Mouse (Mus musculus) thymus, adult 2 months (tissue): ENCODE data around the gene Creld2. TPM values are rescaled to one million over a fixed set of nuclear protein-coding genes. Genes with fewer than 3 reads are reported as not detected.

Experiments
- DNase-seq: peaks from one replicate; pipeline ENCODE4 v3.0.0; 2021
- H3K27ac ChIP-seq: fragments of 200-500 bp; 2 replicates; pipeline ENCODE4 v1.5.1; 2012; ENCODE audit warnings: low read length, control low read depth; ENCODE audit not compliant: control insufficient read depth, insufficient read depth
- H3K27me3 ChIP-seq: fragments of 200-500 bp; 2 replicates; pipeline ENCODE4 v1.6.1; 2012; ENCODE audit warnings: mild to moderate bottlenecking, low read length, moderate library complexity, mixed read lengths; ENCODE audit not compliant: control insufficient read depth, insufficient read depth
- H3K36me3 ChIP-seq: fragments of 200-500 bp; 2 replicates; pipeline ENCODE4 v1.6.1; 2012; ENCODE audit warnings: mild to moderate bottlenecking, low read length, moderate library complexity; ENCODE audit not compliant: control insufficient read depth, insufficient read depth
- H3K4me1 ChIP-seq: fragments of 200-500 bp; replicated peaks from 2 replicates; pipeline ENCODE4 v1.6.1; 2012; ENCODE audit warnings: low read length; ENCODE audit not compliant: control insufficient read depth, insufficient read depth
- H3K4me3 ChIP-seq: fragments of 200-500 bp; 2 replicates; pipeline ENCODE4 v1.5.1; 2012; ENCODE audit warnings: mild to moderate bottlenecking, low read length, control low read depth, moderate library complexity; ENCODE audit not compliant: control insufficient read depth, insufficient read depth
- CTCF ChIP-seq: fragments of 200-500 bp; IDR thresholded peaks from 2 replicates; pipeline ENCODE4 v1.5.1; 2012; ENCODE audit warnings: mild to moderate bottlenecking, control low read depth, low read length, moderate library complexity, borderline replicate concordance; ENCODE audit not compliant: control insufficient read depth, poor library complexity, insufficient read depth; ENCODE audit errors: extremely low read depth
- POLR2A ChIP-seq: fragments of 200-500 bp; IDR thresholded peaks from 2 replicates; pipeline ENCODE4 v1.6.1; 2012; ENCODE audit warnings: mild to moderate bottlenecking, low read length, control low read depth, moderate library complexity; ENCODE audit not compliant: control insufficient read depth, poor library complexity, insufficient read depth; ENCODE audit errors: extremely low read depth
- WGBS: fragments of 180-500 bp; shearing (Covaris S2); methylation state at CpG from one replicate; pipeline ENCODE4 v1.1.7; 2018; 5-methylcytosine and 5-hydroxymethylcytosine counted together
- polyA plus RNA-seq: library from polyadenylated mRNA; depleted of rRNA; stranded (reverse); fragments of >200 nt; gene quantifications from 2 replicates; pipeline ENCODE4 v1.2.3, GENCODE M21; 2012

Creld2 gene
- polyA plus RNA-seq, 1 experiment, result 45.1 TPM

DNA sequence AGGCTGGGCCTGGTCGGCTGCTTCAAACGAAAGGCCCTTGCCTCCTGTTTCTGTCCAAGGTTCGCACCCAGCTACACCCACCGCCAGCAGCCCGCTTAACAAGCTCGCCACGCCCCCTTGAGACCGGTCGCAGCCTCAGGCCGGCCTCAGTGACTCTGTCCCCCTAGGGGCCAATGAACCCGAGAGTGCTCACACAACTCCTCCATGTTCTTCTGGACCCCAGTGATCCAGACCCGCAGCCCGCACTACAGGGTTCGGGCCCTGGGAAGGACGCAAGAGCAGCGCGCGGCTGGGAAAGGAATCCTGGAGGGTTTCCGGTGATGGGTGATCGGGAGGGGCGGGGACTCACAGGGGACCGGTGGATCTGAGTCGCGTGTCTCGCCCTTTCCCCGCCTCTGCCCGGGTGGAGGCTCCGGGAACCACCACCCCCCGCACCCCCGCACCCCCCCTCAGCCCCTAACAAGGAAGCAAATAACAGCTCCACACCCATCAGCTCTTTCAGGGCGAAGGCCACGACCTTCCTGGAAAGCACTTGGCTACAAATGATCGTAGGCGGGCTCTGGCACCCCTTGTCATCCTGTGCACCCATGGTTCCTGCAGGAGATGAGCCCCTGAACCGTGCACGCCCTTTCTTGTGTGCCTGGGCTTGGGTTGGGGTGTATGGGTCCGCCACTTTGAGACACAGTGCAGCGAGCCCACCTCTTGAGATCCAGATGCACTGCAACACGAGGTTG lies 17.9 kb downstream of the Creld2 start:
- TF ChIP-seq POLR2A (no peak), CTCF (no peak)
- Histone ChIP-seq H3K4me1 (peaks cover 10% of the 10 kb centered on the region), H3K4me3 (peak overlapping the region; percentile 61), H3K36me3 (no peaks in the 10 kb centered on the region), H3K27ac (no peak overlapping the region), H3K27me3 (no peaks in the 10 kb centered on the region)
- WGBS, result 1% methylated on average over 39 of the region's 39 CpGs
- peak; percentile 38 for DNase-seq

DNA sequence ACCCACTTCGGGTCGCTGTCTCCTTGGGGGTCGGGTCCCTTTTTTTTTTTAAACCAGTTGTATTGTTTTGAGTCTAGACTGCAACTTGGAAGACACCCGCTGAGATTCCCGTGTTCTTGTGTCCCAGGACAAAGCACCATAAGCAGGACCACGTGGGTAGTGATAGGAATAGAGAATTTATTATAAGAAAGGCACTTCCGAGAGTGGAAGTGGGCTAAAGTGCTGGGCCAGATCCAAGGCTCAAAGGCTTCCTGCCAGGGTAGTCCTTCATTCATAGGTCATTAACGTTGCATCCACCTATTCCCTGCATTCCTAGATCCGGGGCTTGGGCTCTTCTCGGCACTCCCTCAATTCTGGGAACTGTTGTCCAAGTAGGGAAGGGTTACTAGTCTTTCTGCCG lies 18.5 kb downstream of the Creld2 start:
- TF ChIP-seq POLR2A, result no peak
- no peak for TF ChIP-seq CTCF
- no peak for DNase-seq
- 7% methylated on average over 11 of the region's 11 CpGs for WGBS
- H3K27me3 ChIP-seq, result no peaks in the 10 kb centered on the region
- no peaks in the 10 kb centered on the region for H3K36me3 ChIP-seq
- no peak overlapping the region for H3K4me3 ChIP-seq
- H3K4me1 ChIP-seq, result peaks cover 10% of the 10 kb centered on the region
- no peak overlapping the region for H3K27ac ChIP-seq

DNA sequence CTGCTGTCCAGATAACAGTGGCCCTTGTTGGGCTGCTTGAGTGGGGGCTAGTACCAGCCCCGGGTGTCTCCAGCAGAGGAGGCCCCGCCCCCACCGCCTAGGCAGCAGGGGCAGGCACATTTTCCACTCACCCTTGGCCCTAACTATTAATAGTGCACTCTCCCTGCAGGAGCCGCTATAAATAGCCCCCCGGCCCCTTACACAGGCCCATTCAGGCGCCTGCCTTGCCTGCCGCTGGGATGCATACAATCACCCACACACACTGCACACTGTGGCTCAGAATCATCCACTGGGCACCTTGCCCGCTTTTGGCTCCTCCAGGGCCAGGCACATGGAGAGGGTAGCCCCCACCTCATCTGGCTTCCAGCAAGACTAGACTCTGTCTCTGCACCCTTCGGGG lies 19.8 kb downstream of the Creld2 start:
- DNase-seq, result no peak
- H3K36me3 ChIP-seq, result no peaks in the 10 kb centered on the region
- 84% methylated on average over 9 of the region's 9 CpGs for WGBS
- TF ChIP-seq CTCF (no peak), POLR2A (no peak)
- no peak overlapping the region for H3K4me3 ChIP-seq
- no peaks in the 10 kb centered on the region for H3K27me3 ChIP-seq
- H3K4me1 ChIP-seq, result peaks cover 17% of the 10 kb centered on the region
- no peak overlapping the region for H3K27ac ChIP-seq

DNA sequence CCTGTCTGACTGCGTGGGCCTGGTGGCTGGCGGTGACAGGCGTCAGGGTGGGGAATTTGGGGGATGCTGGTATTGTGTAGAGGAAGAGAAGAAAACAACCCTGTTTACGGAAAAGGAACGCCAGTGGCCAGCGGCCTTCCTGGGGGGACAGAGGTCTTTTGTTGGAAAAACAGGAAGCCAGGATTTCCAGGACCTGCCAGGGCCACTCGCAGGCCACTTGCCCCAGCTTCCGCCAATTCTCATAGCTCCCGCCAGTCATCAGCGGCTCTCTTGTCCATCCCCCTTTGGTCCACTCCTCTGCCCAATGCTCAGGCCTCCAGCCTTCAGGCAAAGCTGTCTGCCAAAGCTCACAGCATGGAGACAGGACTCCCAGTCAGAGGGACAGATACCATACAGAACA lies 20.7 kb downstream of the Creld2 start:
- Histone ChIP-seq H3K4me1 (peaks cover 20% of the 10 kb centered on the region), H3K36me3 (no peaks in the 10 kb centered on the region), H3K27ac (no peak overlapping the region), H3K27me3 (no peaks in the 10 kb centered on the region), H3K4me3 (no peak overlapping the region)
- DNase-seq, result no peak
- 97% methylated on average over 10 of the region's 10 CpGs for WGBS
- TF ChIP-seq POLR2A, result no peak
- TF ChIP-seq CTCF, result no peak

DNA sequence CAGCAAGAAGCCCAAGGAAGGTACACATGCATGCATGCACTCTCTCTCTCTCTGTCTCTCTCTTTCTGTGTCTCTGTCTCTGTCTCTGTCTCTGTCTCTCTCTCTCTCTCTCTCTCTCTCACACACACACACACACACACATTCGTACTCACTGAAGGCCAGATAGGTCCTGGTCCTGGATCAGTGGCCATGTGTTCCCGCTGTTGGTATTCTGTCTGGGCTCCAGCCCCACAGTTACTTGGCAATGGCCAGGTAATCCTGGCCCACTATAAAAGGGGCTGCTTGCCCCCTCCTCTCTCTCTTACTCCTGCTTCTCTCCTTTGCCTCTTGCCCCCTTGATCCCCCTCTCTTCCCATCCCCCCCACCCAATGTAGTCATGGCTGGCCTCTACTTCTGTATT lies 21.7 kb downstream of the Creld2 start:
- TF ChIP-seq CTCF, result no peak
- TF ChIP-seq POLR2A, result no peak
- no peaks in the 10 kb centered on the region for H3K36me3 ChIP-seq
- peaks cover 20% of the 10 kb centered on the region for H3K4me1 ChIP-seq
- WGBS, result 91% methylated on average over 2 of the region's 2 CpGs
- H3K4me3 ChIP-seq, result no peak overlapping the region
- H3K27me3 ChIP-seq, result no peaks in the 10 kb centered on the region
- DNase-seq, result no peak
- H3K27ac ChIP-seq, result no peak overlapping the region

DNA sequence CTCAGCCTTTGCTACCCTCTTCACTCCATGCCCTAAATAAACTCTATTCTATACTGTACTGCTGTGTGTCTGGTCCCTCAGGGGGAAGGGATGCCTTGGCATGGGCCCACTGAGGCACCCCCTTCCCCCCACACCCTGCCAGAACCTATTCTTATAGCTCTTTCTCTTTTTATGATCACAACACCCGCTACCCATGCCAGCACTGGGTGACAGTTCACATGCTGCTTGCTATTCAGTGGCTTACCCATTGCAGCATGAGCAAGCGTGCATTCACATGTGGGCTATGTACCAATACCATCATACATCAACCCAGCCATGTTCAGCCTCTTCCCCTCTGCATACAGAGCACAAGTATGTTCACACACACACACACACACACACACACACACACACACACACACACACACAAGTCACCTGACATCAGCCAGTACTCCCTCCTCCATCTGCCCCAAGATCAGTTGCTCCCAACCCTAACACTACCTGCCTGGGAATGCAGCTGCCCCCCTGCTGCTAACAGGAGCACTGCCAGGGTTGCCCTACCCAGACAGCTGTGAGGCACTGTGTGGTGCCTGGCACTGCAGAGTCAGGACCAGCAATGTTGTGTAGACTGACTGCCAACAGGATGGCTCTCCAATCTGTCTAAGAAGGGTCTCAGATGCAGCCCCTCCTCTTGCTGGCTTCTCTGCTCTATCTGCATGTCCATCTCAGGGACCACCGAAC lies 22.3 kb downstream of the Creld2 start:
- 96% methylated on average over 3 of the region's 3 CpGs for WGBS
- Histone ChIP-seq H3K27ac (no peak overlapping the region), H3K4me3 (no peak overlapping the region), H3K36me3 (no peaks in the 10 kb centered on the region), H3K27me3 (no peaks in the 10 kb centered on the region), H3K4me1 (peaks cover 20% of the 10 kb centered on the region)
- TF ChIP-seq CTCF (no peak), POLR2A (no peak)
- no peak for DNase-seq
